In the genomic region with DNA sequence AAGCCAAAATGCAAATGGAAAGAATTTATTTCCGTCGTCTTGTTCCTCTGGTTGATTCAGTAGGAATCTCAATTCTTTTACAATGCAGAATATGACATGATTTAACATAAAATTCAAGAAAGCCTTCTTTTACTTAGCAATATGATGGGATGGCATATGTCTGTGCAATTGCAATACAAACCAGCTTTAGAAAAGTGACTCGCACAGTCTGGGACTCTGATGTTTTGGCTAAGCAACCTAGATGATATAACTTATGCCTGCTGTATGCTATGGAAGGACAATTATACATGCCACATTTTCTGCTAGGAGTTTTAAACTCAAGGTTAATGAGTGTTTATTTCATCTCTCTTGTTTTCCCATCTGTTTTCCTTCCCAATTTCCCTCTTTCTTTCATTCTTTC, we compare ENCODE assay signal across 27 mouse cellular contexts.
"Had no signal": no experiment of that assay in that cellular context is flagged by ENCODE, and none has a peak within 500 bp of the region (broad histone marks: within the 10 kb centered on the region; RNA-seq: fewer than 3 reads in every experiment).

No protein-coding gene starts in this region.

- H3K9ac ChIP-seq: heart, embryonic 13.5 days; heart, embryonic 15.5 days; hindbrain, embryonic 13.5 days; hindbrain, embryonic 15.5 days; kidney, embryonic 15.5 days; limb, embryonic 13.5 days; limb, embryonic 15.5 days; liver, embryonic 12.5 days; liver, embryonic 14.5 days had no signal

- H3K27me3 ChIP-seq: heart, embryonic 13.5 days; heart, embryonic 15.5 days; hindbrain, embryonic 13.5 days; hindbrain, embryonic 15.5 days; kidney, embryonic 15.5 days; limb, embryonic 13.5 days; limb, embryonic 15.5 days; liver, embryonic 12.5 days had no signal

- ATAC-seq: hindbrain, postnatal 0 days; intestine, embryonic 16.5 days; liver, embryonic 12.5 days had no signal

- H3K36me3 ChIP-seq: heart, embryonic 13.5 days; heart, embryonic 15.5 days; hindbrain, embryonic 13.5 days; hindbrain, embryonic 15.5 days; kidney, embryonic 15.5 days; limb, embryonic 13.5 days; limb, embryonic 15.5 days; liver, embryonic 12.5 days had no signal

- H3K4me2 ChIP-seq: heart, embryonic 11.5 days; heart, embryonic 13.5 days; heart, embryonic 15.5 days; hindbrain, embryonic 13.5 days; hindbrain, embryonic 15.5 days; kidney, embryonic 15.5 days; limb, embryonic 13.5 days; limb, embryonic 15.5 days; liver, embryonic 12.5 days had no signal

- DNase-seq: gastrocnemius, postnatal 14 days; gastrocnemius, postnatal 36 days; heart, adult 11 months; heart, adult 2 months; heart, postnatal 14 days; heart, postnatal 36 days; kidney, adult 11 months; kidney, adult 2 months; kidney, adult 9 months; kidney, postnatal 14 days; kidney, postnatal 36 days; layer of hippocampus, adult 9-11 months; layer of hippocampus, postnatal 36 days; left cerebral cortex, postnatal 4 days had no signal

- H3K9me3 ChIP-seq: heart, embryonic 13.5 days; heart, embryonic 15.5 days; hindbrain, embryonic 13.5 days; hindbrain, embryonic 15.5 days; kidney, embryonic 15.5 days; limb, embryonic 13.5 days; limb, embryonic 15.5 days; liver, embryonic 12.5 days had no signal

- H3K4me3 ChIP-seq: heart, adult 2 months; heart, embryonic 13.5 days; heart, embryonic 15.5 days; hindbrain, embryonic 13.5 days; hindbrain, embryonic 15.5 days; kidney, embryonic 15.5 days; limb, embryonic 13.5 days; limb, embryonic 15.5 days; liver, embryonic 12.5 days had no signal

- H3K4me1 ChIP-seq: heart, embryonic 13.5 days; heart, embryonic 15.5 days; hindbrain, embryonic 13.5 days; hindbrain, embryonic 15.5 days; kidney, embryonic 15.5 days; limb, embryonic 13.5 days; limb, embryonic 15.5 days; liver, embryonic 12.5 days had no signal

- H3K27ac ChIP-seq: heart, adult 2 months; heart, embryonic 13.5 days; heart, embryonic 15.5 days; hindbrain, embryonic 13.5 days; hindbrain, embryonic 15.5 days; hindbrain, postnatal 0 days; kidney, embryonic 15.5 days; kidney, postnatal 0 days; limb, embryonic 13.5 days; limb, embryonic 15.5 days; liver, embryonic 12.5 days; liver, embryonic 14.5 days had no signal
